Mouse (Mus musculus) CH12.LX (cell line): Measurements from ENCODE around the gene Sgsm1.

ENCODE experiments used
- CTCF ChIP-seq, 2 experiments: IDR thresholded peaks in 1 of 2; conservative IDR thresholded peaks in 1 of 2; 2 replicates each; pipeline ENCODE4 v1.5.1; 2011 to 2012; ENCODE audit warnings: low read depth in 2 of 2, low read length in 2 of 2, improper control_type of control experiment in 1 of 2, inconsistent platforms in 1 of 2, mild to moderate bottlenecking in 1 of 2, moderate library complexity in 1 of 2
- MAFK ChIP-seq: IDR thresholded peaks from 2 replicates; pipeline ENCODE4 v1.6.1; 2011; ENCODE audit warnings: low read length, improper control_type of control experiment; ENCODE audit not compliant: insufficient replicate concordance
- POLR2A ChIP-seq: IDR thresholded peaks from 2 replicates; pipeline ENCODE4 v1.6.1; 2011; ENCODE audit warnings: low read depth, mild to moderate bottlenecking, improper control_type of control experiment, low read length
- TBP ChIP-seq: conservative IDR thresholded peaks from 2 replicates; pipeline ENCODE4 v1.6.1; 2011; ENCODE audit warnings: low read depth, low read length, improper control_type of control experiment
- UBTF ChIP-seq: IDR thresholded peaks from 2 replicates; pipeline ENCODE4 v1.6.1; 2012; ENCODE audit warnings: low read depth, mild to moderate bottlenecking, inconsistent platforms, low read length, improper control_type of control experiment, moderate library complexity
- ZC3H11A ChIP-seq: IDR thresholded peaks from 2 replicates; pipeline ENCODE4 v1.6.1; 2012; ENCODE audit warnings: low read depth, mild to moderate bottlenecking, inconsistent platforms, low read length, improper control_type of control experiment
- ZNF384 ChIP-seq: IDR thresholded peaks from 2 replicates; pipeline ENCODE4 v1.6.1; 2012; ENCODE audit warnings: low read depth, low read length, improper control_type of control experiment, inconsistent platforms

GRCm38 (mm10) chr5:113206670-113207352 is 103.8 kb downstream of the Sgsm1 start:
- TF ChIP-seq MAFK (no peak), CTCF (conservative IDR thresholded peaks at IDR 0.05 in 1 of 2, IDR thresholded peaks at IDR 0.05 in 1 of 2; ENCODE audit: low read depth in 2 of 2, low read length in 2 of 2) (no peak), UBTF (no peak), ZNF384 (no peak), POLR2A (no peak), ZC3H11A (no peak), TBP (no peak)
